Mouse (Mus musculus) C2C12 (cell line): ENCODE measurements around the gene Acad11. TPM values are rescaled to one million over a fixed set of nuclear protein-coding genes. Genes with fewer than 3 reads are reported as not detected.

ENCODE experiments used
- H3K27me3 ChIP-seq: one replicate; pipeline ENCODE4 v1.6.1; 2011; ENCODE audit not compliant: control insufficient read depth, insufficient read depth, insufficient read length
- H3K36me3 ChIP-seq: one replicate; pipeline ENCODE4 v1.6.1; 2011; ENCODE audit not compliant: control insufficient read depth, insufficient read depth
- H3K4me3 ChIP-seq: one replicate; pipeline ENCODE4 v1.5.1; 2011; ENCODE audit warnings: mild to moderate bottlenecking, control low read depth; ENCODE audit not compliant: poor library complexity, insufficient read depth, severe bottlenecking
- H3K79me2 ChIP-seq: one replicate; pipeline ENCODE4 v1.6.1; 2011; ENCODE audit not compliant: control insufficient read depth, insufficient read depth
- H3K79me3 ChIP-seq: one replicate; pipeline ENCODE4 v1.6.1; 2011; ENCODE audit warnings: low read depth, control low read depth
- H3ac ChIP-seq: one replicate; pipeline ENCODE3; 2011; ENCODE audit warnings: low read depth; ENCODE audit not compliant: control insufficient read depth, insufficient read length
- CEBPB ChIP-seq: IDR thresholded peaks from one replicate; pipeline ENCODE4 v1.6.1; 2011; ENCODE audit warnings: low read depth, mild to moderate bottlenecking, control low read depth, moderate library complexity
- CTCF ChIP-seq: IDR thresholded peaks from one replicate; pipeline ENCODE4 v1.5.1; 2011; ENCODE audit not compliant: control insufficient read depth, insufficient read depth, insufficient read length
- FOSL1 ChIP-seq: IDR thresholded peaks from one replicate; pipeline ENCODE4 v1.8.0; 2011; ENCODE audit warnings: mild to moderate bottlenecking, low read length; ENCODE audit not compliant: poor library complexity, insufficient read depth, severe bottlenecking
- MAX ChIP-seq: IDR thresholded peaks from one replicate; pipeline ENCODE4 v1.6.1; 2011; ENCODE audit warnings: mild to moderate bottlenecking, control low read depth
- MYOD1 ChIP-seq: IDR thresholded peaks from one replicate; pipeline ENCODE4 v1.6.1; 2011; ENCODE audit warnings: low read depth; ENCODE audit not compliant: control insufficient read depth, insufficient read length
- MYOG ChIP-seq: IDR thresholded peaks from one replicate; pipeline ENCODE4 v1.6.1; 2011; ENCODE audit not compliant: control insufficient read depth, insufficient read length; ENCODE audit errors: extremely low read depth
- USF1 ChIP-seq: IDR thresholded peaks from one replicate; pipeline ENCODE4 v1.6.1; 2011; ENCODE audit warnings: low read depth, mild to moderate bottlenecking, control low read depth, moderate library complexity
- polyA plus RNA-seq: library from polyadenylated mRNA; unstranded; fragments of >200 nt; fragmentation: generic; extraction: Trizol; gene quantifications from one replicate; pipeline ENCODE4 v1.2.1, GENCODE M21; 2012; ENCODE audit warnings: missing spikeins

The Acad11 gene
- polyA plus RNA-seq, 1 experiment = 3.0 TPM

- TF ChIP-seq CEBPB = no peak
- no peak for TF ChIP-seq USF1
- no peak for TF ChIP-seq MYOD1
- no peak for TF ChIP-seq FOSL1
- no peak for TF ChIP-seq MYOG
- H3K79me3 ChIP-seq = no peaks in the 10 kb centered on the region
- H3K4me3 ChIP-seq = no peak overlapping the region
- no peaks in the 10 kb centered on the region for H3K27me3 ChIP-seq
- no peak overlapping the region for H3ac ChIP-seq
- H3K36me3 ChIP-seq = peaks cover 60% of the 10 kb centered on the region
- H3K79me2 ChIP-seq = no peaks in the 10 kb centered on the region
Observed at GRCm38 (mm10) chr9:104156506-104156905, 93.3 kb downstream of the Acad11 start.

GRCm38 (mm10) chr9:104157291-104157690 lies 94.1 kb downstream of the Acad11 start:
- no peak for TF ChIP-seq MAX
- no peak for TF ChIP-seq MYOG
- TF ChIP-seq CEBPB = no peak
- no peak for TF ChIP-seq MYOD1
- no peak for TF ChIP-seq USF1
- no peak for TF ChIP-seq FOSL1
- TF ChIP-seq CTCF = no peak

GRCm38 (mm10) chr9:104161117-104161516 lies 97.9 kb downstream of the Acad11 start:
- H3K36me3 ChIP-seq = peaks cover 83% of the 10 kb centered on the region

More at GRCm38 (mm10) chr9:104157291-104157690, 94.1 kb downstream of the Acad11 start:
- Histone ChIP-seq H3K79me3 (no peaks in the 10 kb centered on the region), H3K27me3 (no peaks in the 10 kb centered on the region), H3K79me2 (no peaks in the 10 kb centered on the region), H3K36me3 (peaks cover 63% of the 10 kb centered on the region), H3K4me3 (no peak overlapping the region), H3ac (no peak overlapping the region)

GRCm38 (mm10) chr9:104164194-104164593 lies 101.0 kb downstream of the Acad11 start:
- H3ac ChIP-seq = no peak overlapping the region
- no peaks in the 10 kb centered on the region for H3K79me3 ChIP-seq
- H3K27me3 ChIP-seq = no peaks in the 10 kb centered on the region
- no peaks in the 10 kb centered on the region for H3K79me2 ChIP-seq
- TF ChIP-seq MYOG (no peak), CEBPB (no peak), MYOD1 (no peak), USF1 (no peak), FOSL1 (no peak), MAX (no peak), CTCF (no peak)
- H3K36me3 ChIP-seq = peaks cover 59% of the 10 kb centered on the region
- H3K4me3 ChIP-seq = no peak overlapping the region

More at GRCm38 (mm10) chr9:104161117-104161516, 97.9 kb downstream of the Acad11 start:
- TF ChIP-seq MYOD1 = no peak
- no peak for TF ChIP-seq MYOG
- no peak for TF ChIP-seq MAX
- no peak for TF ChIP-seq CEBPB
- no peak for TF ChIP-seq FOSL1
- TF ChIP-seq CTCF = no peak
- TF ChIP-seq USF1 = no peak
- Histone ChIP-seq H3K79me3 (no peaks in the 10 kb centered on the region), H3ac (no peak overlapping the region), H3K4me3 (no peak overlapping the region), H3K27me3 (no peaks in the 10 kb centered on the region), H3K79me2 (no peaks in the 10 kb centered on the region)

- TF ChIP-seq CEBPB (no peak), FOSL1 (no peak), MYOD1 (no peak), MYOG (no peak), CTCF (no peak), USF1 (no peak), MAX (no peak)
- Histone ChIP-seq H3K36me3 (peaks cover 59% of the 10 kb centered on the region), H3ac (no peak overlapping the region)
Observed at GRCm38 (mm10) chr9:104165926-104166325, 102.7 kb downstream of the Acad11 start.

GRCm38 (mm10) chr9:104169986-104170385 lies 106.8 kb downstream of the Acad11 start:
- TF ChIP-seq MYOG (no peak), USF1 (no peak), MYOD1 (no peak), CEBPB (no peak), FOSL1 (no peak), CTCF (no peak), MAX (no peak)
- Histone ChIP-seq H3K36me3 (peaks cover 61% of the 10 kb centered on the region), H3K4me3 (no peak overlapping the region), H3K27me3 (no peaks in the 10 kb centered on the region), H3K79me2 (no peaks in the 10 kb centered on the region), H3K79me3 (no peaks in the 10 kb centered on the region), H3ac (no peak overlapping the region)

More at GRCm38 (mm10) chr9:104165926-104166325, 102.7 kb downstream of the Acad11 start:
- no peaks in the 10 kb centered on the region for H3K79me2 ChIP-seq
- H3K27me3 ChIP-seq = no peaks in the 10 kb centered on the region
- H3K4me3 ChIP-seq = no peak overlapping the region
- H3K79me3 ChIP-seq = no peaks in the 10 kb centered on the region
